Mouse (Mus musculus) urinary bladder, postnatal 36 days (tissue): ENCODE data around the gene Klf16.
A peak's percentile ranks its signal among the peaks of the same experiment; 100 is the strongest.

Experiments used
- DNase-seq, 2 experiments: peaks; one replicate each; pipeline ENCODE4 v3.0.0; 2022; ENCODE audit warnings: low spot score in 2 of 2, mixed read lengths in 1 of 2

Gene Klf16

GRCm38 (mm10) chr10:80577195-80578130 is at the start of gene Klf16:
Klf16 (minus strand) TSS chr10:80577321.
- DNase-seq = peak; percentile 98 to 99

GRCm38 (mm10) chr10:80625764-80626163 is 48.6 kb upstream of the Klf16 start:
- DNase-seq = no peak

- DNase-seq = peak; percentile 32 to 55
These were observed 46.5 kb upstream of the Klf16 start for GRCm38 (mm10) chr10:80623457-80624191.

- DNase-seq = peak; percentile 27 to 34
These were observed 45.7 kb upstream of the Klf16 start, which contains the start of gene Csnk1g2 for GRCm38 (mm10) chr10:80622661-80623456. Csnk1g2 (plus strand) TSS chr10:80622838.

GRCm38 (mm10) chr10:80621940-80622660 is 45.0 kb upstream of the Klf16 start:
- DNase-seq = peak; percentile 98 to 99

GRCm38 (mm10) chr10:80621690-80621939 is 44.5 kb upstream of the Klf16 start:
- no peak for DNase-seq

- DNase-seq = no peak
These were observed 43.9 kb upstream of the Klf16 start for GRCm38 (mm10) chr10:80620796-80621689.

- DNase-seq = no peak
These were observed 43.2 kb upstream of the Klf16 start for GRCm38 (mm10) chr10:80620365-80620764.

GRCm38 (mm10) chr10:80619465-80620244 is 42.5 kb upstream of the Klf16 start:
- no peak for DNase-seq

- DNase-seq = no peak
These were observed 41.1 kb upstream of the Klf16 start for GRCm38 (mm10) chr10:80618181-80618580.

- DNase-seq = no peak
These were observed 37.2 kb upstream of the Klf16 start for GRCm38 (mm10) chr10:80614351-80614750.

GRCm38 (mm10) chr10:80613821-80614220 is 36.7 kb upstream of the Klf16 start:
- DNase-seq = no peak

GRCm38 (mm10) chr10:80611905-80612304 is 34.8 kb upstream of the Klf16 start:
- no peak for DNase-seq

- DNase-seq = no peak
These were observed 33.9 kb upstream of the Klf16 start for GRCm38 (mm10) chr10:80611024-80611423.

- no peak for DNase-seq
These were observed 33.1 kb upstream of the Klf16 start for GRCm38 (mm10) chr10:80610116-80610785.

GRCm38 (mm10) chr10:80609269-80609924 is 32.3 kb upstream of the Klf16 start:
- DNase-seq = no peak

GRCm38 (mm10) chr10:80608435-80608834 is 31.3 kb upstream of the Klf16 start:
- no peak for DNase-seq

- no peak for DNase-seq
These were observed 29.7 kb upstream of the Klf16 start for GRCm38 (mm10) chr10:80606737-80607350.
